ENCODE assay signal across 8 mouse cellular contexts in genomic region chr10:80259463-80259805, GRCm38 (mm10). TPM values are rescaled to one million over a fixed set of nuclear protein-coding genes. Genes with fewer than 3 reads are reported as not detected.
A peak's percentile ranks its signal among the peaks of the same experiment; 100 is the strongest.
DNase-seq lines count a peak whose midpoint lies in the region; ATAC-seq lines count a peak whose summit lies in the region.
"Had no signal": no experiment of that assay in that cellular context is flagged by ENCODE, and none has a peak within 500 bp of the region (broad histone marks: within the 10 kb centered on the region; RNA-seq: fewer than 3 reads in every experiment).

No protein-coding gene starts in this region.

- H3K4me3 ChIP-seq in kidney, embryonic 16.5 days (ENCODE audit: low read length) = peak overlapping the region; percentile 63
- no peak overlapping the region; the same call in 1 of the 2 replicates for H3K4me3 ChIP-seq in forebrain, embryonic 12.5 days (replicated peaks)
- H3K4me3 ChIP-seq in limb, embryonic 10.5 days = peak overlapping the region; percentile 59
- no peak overlapping the region for H3K4me3 ChIP-seq in neural tube, embryonic 14.5 days (ENCODE audit: low read depth, low read length)

- WGBS in kidney, embryonic 16.5 days = 67% methylated on average over 6 of the region's 6 CpGs
- WGBS in forebrain, embryonic 12.5 days = 70% methylated on average over 6 of the region's 6 CpGs
- WGBS in limb, embryonic 10.5 days = 81% methylated on average over 6 of the region's 6 CpGs
- WGBS in neural tube, embryonic 14.5 days = 72% methylated on average over 6 of the region's 6 CpGs

- peaks cover 41% of the 10 kb centered on the region for H3K36me3 ChIP-seq in kidney, embryonic 16.5 days (ENCODE audit: insufficient read depth, low read length)
- H3K36me3 ChIP-seq in forebrain, embryonic 12.5 days (replicated peaks) = peaks cover 43% of the 10 kb centered on the region
- peaks cover 48% of the 10 kb centered on the region for H3K36me3 ChIP-seq in limb, embryonic 10.5 days
- H3K36me3 ChIP-seq in neural tube, embryonic 14.5 days (ENCODE audit: control insufficient read depth, insufficient read depth, low read length) = peaks cover 38% of the 10 kb centered on the region

- H3K27me3 ChIP-seq in kidney, embryonic 16.5 days (ENCODE audit: insufficient read depth, low read length) = no peaks in the 10 kb centered on the region
- H3K27me3 ChIP-seq in forebrain, embryonic 12.5 days = no peaks in the 10 kb centered on the region
- H3K27me3 ChIP-seq in limb, embryonic 10.5 days (ENCODE audit: low read depth, poor library complexity, severe bottlenecking) = no peaks in the 10 kb centered on the region
- no peaks in the 10 kb centered on the region for H3K27me3 ChIP-seq in neural tube, embryonic 14.5 days (ENCODE audit: control insufficient read depth, insufficient read depth, low read length)

- no peak for ATAC-seq in kidney, embryonic 16.5 days (ENCODE audit: low FRiP score, low TSS enrichment)
- no peak for ATAC-seq in forebrain, embryonic 12.5 days (ENCODE audit: low FRiP score)
- ATAC-seq in neural tube, embryonic 14.5 days (ENCODE audit: low read depth) = no peak

- peak overlapping the region; percentile 100; the same call in 1 of the 2 replicates for H3K27ac ChIP-seq in kidney, embryonic 16.5 days (ENCODE audit: low read length)
- no peak overlapping the region for H3K27ac ChIP-seq in forebrain, embryonic 12.5 days
- peak overlapping the region; percentile 89 for H3K27ac ChIP-seq in limb, embryonic 10.5 days
- H3K27ac ChIP-seq in neural tube, embryonic 14.5 days (ENCODE audit: low read depth, low read length) = no peak overlapping the region

- DNase-seq in kidney, postnatal 14 days = no peak
- no peak for DNase-seq in limb, embryonic 10.5 days (ENCODE audit: low spot score)
- no peak for DNase-seq in natural killer cell, adult 2 months (ENCODE audit: low spot score in 2 of 2)
- DNase-seq in urinary bladder, postnatal 4 days (ENCODE audit: low spot score in 2 of 2) = no peak
- DNase-seq: spleen, adult 18-20 months had no signal

- peak overlapping the region; percentile 73; the same call in 1 of the 2 replicates for H3K9ac ChIP-seq in kidney, embryonic 16.5 days (replicated peaks; ENCODE audit: low read length)
- H3K9ac ChIP-seq in forebrain, embryonic 12.5 days = 0 out of 2 replicates have a peak overlapping the region, but pooled peaks have one; percentile 66
- no peak overlapping the region for H3K9ac ChIP-seq in neural tube, embryonic 14.5 days (replicated peaks; ENCODE audit: low read depth, low read length)

- peaks cover 23% of the 10 kb centered on the region for H3K4me1 ChIP-seq in kidney, embryonic 16.5 days (ENCODE audit: insufficient read depth, low read length)
- peaks cover 41% of the 10 kb centered on the region for H3K4me1 ChIP-seq in forebrain, embryonic 12.5 days
- peaks cover 42% of the 10 kb centered on the region for H3K4me1 ChIP-seq in limb, embryonic 10.5 days
- H3K4me1 ChIP-seq in neural tube, embryonic 14.5 days (ENCODE audit: control insufficient read depth, insufficient read depth, low read length) = peaks cover 15% of the 10 kb centered on the region

- H3K9me3 ChIP-seq in kidney, embryonic 16.5 days (ENCODE audit: low read length) = no peaks in the 10 kb centered on the region
- H3K9me3 ChIP-seq in forebrain, embryonic 12.5 days = no peaks in the 10 kb centered on the region
- no peaks in the 10 kb centered on the region for H3K9me3 ChIP-seq in limb, embryonic 10.5 days (replicated peaks)
- no peaks in the 10 kb centered on the region for H3K9me3 ChIP-seq in neural tube, embryonic 14.5 days (ENCODE audit: control insufficient read depth, low read length)

- peak overlapping the region; percentile 94 for H3K4me2 ChIP-seq in kidney, embryonic 16.5 days (replicated peaks; ENCODE audit: low read depth, low read length)
- peak overlapping the region; percentile 82 for H3K4me2 ChIP-seq in forebrain, embryonic 12.5 days
- H3K4me2 ChIP-seq in neural tube, embryonic 14.5 days (ENCODE audit: low read depth, low read length) = peak overlapping the region; percentile 78; the same call in 1 of the 2 replicates

RNA-seq across cellular contexts. Expression of gene Gamt, which starts 1.4 kb away (rescaled TPM):
- polyA plus RNA-seq in kidney, embryonic 16.5 days (2015; fragmentation: Nextera tagmentation; extraction: Ambion mirVana) = 38.1 and 38.3 TPM in 2 replicates
- 15.9 and 19.0 TPM in 2 replicates for polyA plus RNA-seq in forebrain, embryonic 12.5 days (2016; fragmentation: Nextera tagmentation; extraction: Ambion mirVana)
- polyA plus RNA-seq in limb, embryonic 10.5 days (2016; fragmentation: Nextera tagmentation; extraction: Ambion mirVana) = 14.4 and 18.4 TPM in 2 replicates
- polyA plus RNA-seq in neural tube, embryonic 14.5 days (2014; fragmentation: Nextera tagmentation; extraction: Ambion mirVana) = 18.6 and 25.8 TPM in 2 replicates

RNA-seq across cellular contexts. Expression of gene Dazap1, which starts 1.9 kb away (rescaled TPM):
- 52.7 and 55.4 TPM in 2 replicates for polyA plus RNA-seq in kidney, embryonic 16.5 days (2015; fragmentation: Nextera tagmentation; extraction: Ambion mirVana)
- polyA plus RNA-seq in forebrain, embryonic 12.5 days (2016; fragmentation: Nextera tagmentation; extraction: Ambion mirVana) = 65.1 and 69.7 TPM in 2 replicates
- 61.2 and 66.2 TPM in 2 replicates for polyA plus RNA-seq in limb, embryonic 10.5 days (2016; fragmentation: Nextera tagmentation; extraction: Ambion mirVana)
- 37.5 and 39.8 TPM in 2 replicates for polyA plus RNA-seq in neural tube, embryonic 14.5 days (2014; fragmentation: Nextera tagmentation; extraction: Ambion mirVana)

RNA-seq across cellular contexts. Expression of gene Ndufs7, which starts 10.5 kb away (rescaled TPM):
- polyA plus RNA-seq in kidney, embryonic 16.5 days (2015; fragmentation: Nextera tagmentation; extraction: Ambion mirVana) = 398 and 444 TPM in 2 replicates
- polyA plus RNA-seq in forebrain, embryonic 12.5 days (2016; fragmentation: Nextera tagmentation; extraction: Ambion mirVana) = 201 and 216 TPM in 2 replicates
- polyA plus RNA-seq in limb, embryonic 10.5 days (2016; fragmentation: Nextera tagmentation; extraction: Ambion mirVana) = 311 and 345 TPM in 2 replicates
- 309 and 366 TPM in 2 replicates for polyA plus RNA-seq in neural tube, embryonic 14.5 days (2014; fragmentation: Nextera tagmentation; extraction: Ambion mirVana)

RNA-seq across cellular contexts. Expression of gene Rps15, which starts 32.8 kb away (rescaled TPM):
- polyA plus RNA-seq in kidney, embryonic 16.5 days (2015; fragmentation: Nextera tagmentation; extraction: Ambion mirVana) = 899 and 901 TPM in 2 replicates
- polyA plus RNA-seq in forebrain, embryonic 12.5 days (2016; fragmentation: Nextera tagmentation; extraction: Ambion mirVana) = 708 and 760 TPM in 2 replicates
- 1,092 and 1,255 TPM in 2 replicates for polyA plus RNA-seq in limb, embryonic 10.5 days (2016; fragmentation: Nextera tagmentation; extraction: Ambion mirVana)
- polyA plus RNA-seq in neural tube, embryonic 14.5 days (2014; fragmentation: Nextera tagmentation; extraction: Ambion mirVana) = 537 and 599 TPM in 2 replicates

RNA-seq across cellular contexts. Expression of gene Mum1, which starts 33.2 kb away (rescaled TPM):
- polyA plus RNA-seq in kidney, embryonic 16.5 days (2015; fragmentation: Nextera tagmentation; extraction: Ambion mirVana) = 72.2 and 74.6 TPM in 2 replicates
- 55.5 and 58.4 TPM in 2 replicates for polyA plus RNA-seq in forebrain, embryonic 12.5 days (2016; fragmentation: Nextera tagmentation; extraction: Ambion mirVana)
- 122 and 128 TPM in 2 replicates for polyA plus RNA-seq in limb, embryonic 10.5 days (2016; fragmentation: Nextera tagmentation; extraction: Ambion mirVana)
- polyA plus RNA-seq in neural tube, embryonic 14.5 days (2014; fragmentation: Nextera tagmentation; extraction: Ambion mirVana) = 35.0 and 37.4 TPM in 2 replicates

Comparison
In these comparisons a context has a peak if more than half of its experiments do, and no peak if none do; other contexts are left out.
1. H3K27ac ChIP-seq: peak in kidney, embryonic 16.5 days (single experiment) and limb, embryonic 10.5 days (single experiment); none in forebrain, embryonic 12.5 days (single experiment) and neural tube, embryonic 14.5 days (single experiment).
2. H3K4me3 ChIP-seq: peak in kidney, embryonic 16.5 days (single experiment) and limb, embryonic 10.5 days (single experiment); none in forebrain, embryonic 12.5 days (single experiment) and neural tube, embryonic 14.5 days (single experiment).
3. Peak in every context shown above with its lines, with median percentiles within 50 percentile points of each other: H3K4me2 ChIP-seq.